Mouse (Mus musculus) embryonic facial prominence, embryonic 10.5 days (tissue): ENCODE results near the gene Atf5. TPM values are rescaled to one million over a fixed set of nuclear protein-coding genes. Genes with fewer than 3 reads are reported as not detected.
A peak's percentile ranks its signal among the peaks of the same experiment; 100 is the strongest.

ENCODE experiments used
- DNase-seq: peaks from one replicate; pipeline ENCODE4 v3.0.0-alpha.2; 2017; ENCODE audit warnings: low spot score
- H3K27ac ChIP-seq: fragments of 300-500 bp; sonication (generic); replicated peaks from 2 replicates; pipeline ENCODE4 v1.5.1; 2016; ENCODE audit warnings: mild to moderate bottlenecking
- H3K27me3 ChIP-seq: fragments of 300-500 bp; sonication (generic); replicated peaks from 2 replicates; pipeline ENCODE4 v1.6.1; 2016; ENCODE audit warnings: low read depth, mild to moderate bottlenecking; ENCODE audit not compliant: poor library complexity, severe bottlenecking
- H3K36me3 ChIP-seq: fragments of 300-500 bp; sonication (generic); replicated peaks from 2 replicates; pipeline ENCODE4 v1.6.1; 2016; ENCODE audit warnings: mild to moderate bottlenecking, moderate library complexity
- H3K4me1 ChIP-seq: fragments of 300-500 bp; sonication (generic); 2 replicates; pipeline ENCODE4 v1.6.1; 2016
- H3K4me3 ChIP-seq: fragments of 300-500 bp; sonication (generic); 2 replicates; pipeline ENCODE4 v1.5.1; 2016; ENCODE audit warnings: mild to moderate bottlenecking, moderate library complexity
- H3K9me3 ChIP-seq: fragments of 300-500 bp; sonication (generic); 2 replicates; pipeline ENCODE4 v1.6.1; 2016; ENCODE audit warnings: mild to moderate bottlenecking
- WGBS: fragments of 180-500 bp; shearing (Covaris S2); methylation state at CpG from one replicate; pipeline ENCODE4 v1.1.7; 2016; 5-methylcytosine and 5-hydroxymethylcytosine counted together
- microRNA counts: library from miRNA; unstranded; fragments of <30 nt; microRNA quantifications from one replicate; lab custom pipeline; 2017
- microRNA-seq: library from miRNA; unstranded; fragments of <30 nt; microRNA quantifications from one replicate; pipeline ENCODE4, GENCODE M21; 2017
- polyA plus RNA-seq: library from polyadenylated mRNA; unstranded; fragments of >200 nt; fragmentation: Nextera tagmentation; extraction: Ambion mirVana; gene quantifications from 2 replicates; pipeline ENCODE4 v1.2.1, GENCODE M21; 2016

Atf5 gene
- polyA plus RNA-seq, 1 experiment from 2014 or later: 3.6 TPM

GRCm38 (mm10) chr7:44776849-44777498 is 39.5 kb downstream of the Atf5 start:
- Histone ChIP-seq H3K27me3 (no peaks in the 10 kb centered on the region), H3K36me3 (peaks cover 56% of the 10 kb centered on the region), H3K9me3 (no peaks in the 10 kb centered on the region), H3K4me3 (no peak overlapping the region), H3K27ac (no peak overlapping the region), H3K4me1 (no peaks in the 10 kb centered on the region)
- 86% methylated on average over 9 of the region's 9 CpGs for WGBS
- DNase-seq: no peak

GRCm38 (mm10) chr7:44772591-44773204 is 43.8 kb downstream of the Atf5 start:
- 89% methylated on average over 8 of the region's 8 CpGs for WGBS
- Histone ChIP-seq H3K36me3 (peaks cover 81% of the 10 kb centered on the region), H3K4me3 (no peak overlapping the region), H3K27me3 (no peaks in the 10 kb centered on the region), H3K9me3 (no peaks in the 10 kb centered on the region), H3K4me1 (no peaks in the 10 kb centered on the region), H3K27ac (no peak overlapping the region)
- no peak for DNase-seq

- DNase-seq: peak; percentile 85
- no peak overlapping the region for H3K4me3 ChIP-seq
- no peak overlapping the region for H3K27ac ChIP-seq
- H3K27me3 ChIP-seq: no peaks in the 10 kb centered on the region
- 13% methylated on average over 6 of the region's 6 CpGs for WGBS
- H3K36me3 ChIP-seq: peaks cover 84% of the 10 kb centered on the region
- H3K4me1 ChIP-seq: no peaks in the 10 kb centered on the region
- no peaks in the 10 kb centered on the region for H3K9me3 ChIP-seq
These were observed 46.3 kb downstream of the Atf5 start for GRCm38 (mm10) chr7:44770046-44770578.

GRCm38 (mm10) chr7:44768129-44768528 is 48.3 kb downstream of the Atf5 start:
- Histone ChIP-seq H3K4me1 (no peaks in the 10 kb centered on the region), H3K27ac (no peak overlapping the region), H3K4me3 (no peak overlapping the region), H3K36me3 (peaks cover 85% of the 10 kb centered on the region), H3K9me3 (no peaks in the 10 kb centered on the region), H3K27me3 (no peaks in the 10 kb centered on the region)
- no peak for DNase-seq
- WGBS: 82% methylated on average over 5 of the region's 5 CpGs

MicroRNAs encoded within 50 kb of the gene (microRNA counts, 519-probe panel; counts per million panel counts)
- microRNA mmu-miR-707 (lab: Ali Mortazavi, UCI): 188 counts per million, percentile 57 among the panel's probes with 10 or more counts

Small RNA genes lying within 50 kb of the gene (microRNA-seq; reads per million reads assigned to microRNA genes)
- not detected for gene Mir707

Other genes starting within 250 kb of the Atf5 start
- gene Napsa, start 244.3 kb downstream of the Atf5 start, polyA plus RNA-seq: 0.78 and 0.88 TPM in 2 replicates
- gene Kcnc3, start 226.0 kb downstream of the Atf5 start, polyA plus RNA-seq: 0.44 and 0.63 TPM in 2 replicates
- gene Myh14, start 145.8 kb downstream of the Atf5 start, polyA plus RNA-seq: 2.7 and 4.3 TPM in 2 replicates
- gene Izumo2, start 107.9 kb downstream of the Atf5 start, polyA plus RNA-seq: not detected in 2 replicates
- 37.5 and 39.3 TPM in 2 replicates for gene Vrk3, start 68.2 kb downstream of the Atf5 start, polyA plus RNA-seq
- gene Zfp473, start 65.6 kb downstream of the Atf5 start, polyA plus RNA-seq: 3.6 and 4.2 TPM in 2 replicates
- gene Nup62, start 570 bp downstream of the Atf5 start, polyA plus RNA-seq: 169 and 173 TPM in 2 replicates
- 1.0 and 1.5 TPM in 2 replicates for gene Il4i1, start 271 bp downstream of the Atf5 start, polyA plus RNA-seq
- 92.2 and 95.4 TPM in 2 replicates for gene Akt1s1, start 32.3 kb upstream of the Atf5 start, polyA plus RNA-seq
- 77.2 and 82.7 TPM in 2 replicates for gene Tbc1d17, start 32.4 kb upstream of the Atf5 start, polyA plus RNA-seq
- gene Pnkp, start 40.5 kb upstream of the Atf5 start, polyA plus RNA-seq: 34.4 and 36.3 TPM in 2 replicates
- 514 and 525 TPM in 2 replicates for gene Ptov1, start 53.1 kb upstream of the Atf5 start, polyA plus RNA-seq
- 135 and 146 TPM in 2 replicates for gene Med25, start 76.1 kb upstream of the Atf5 start, polyA plus RNA-seq
- gene Fuz, start 79.4 kb upstream of the Atf5 start, polyA plus RNA-seq: 17.6 and 20.1 TPM in 2 replicates
- gene Ap2a1, start 112.8 kb upstream of the Atf5 start, polyA plus RNA-seq: 75.1 and 77.1 TPM in 2 replicates
- 0.14 and 0.30 TPM in 2 replicates for gene Tsks, start 126.5 kb upstream of the Atf5 start, polyA plus RNA-seq
- gene Cpt1c, start 158.2 kb upstream of the Atf5 start, polyA plus RNA-seq: 18.5 and 18.8 TPM in 2 replicates
- gene Prmt1, start 169.9 kb upstream of the Atf5 start, polyA plus RNA-seq: 968 and 991 TPM in 2 replicates
- 70.3 and 77.5 TPM in 2 replicates for gene Irf3, start 181.0 kb upstream of the Atf5 start, polyA plus RNA-seq
- gene Bcl2l12, start 182.1 kb upstream of the Atf5 start, polyA plus RNA-seq: 87.0 and 90.7 TPM in 2 replicates
- gene Scaf1, start 199.7 kb upstream of the Atf5 start, polyA plus RNA-seq: 46.2 and 47.9 TPM in 2 replicates
- 18.8 and 20.3 TPM in 2 replicates for gene Rras, start 201.3 kb upstream of the Atf5 start, polyA plus RNA-seq
- gene Prr12, start 236.2 kb upstream of the Atf5 start, polyA plus RNA-seq: 13.4 and 14.9 TPM in 2 replicates
- gene Nosip, start 245.8 kb upstream of the Atf5 start, polyA plus RNA-seq: 70.8 and 74.7 TPM in 2 replicates
- gene Prrg2, start 246.0 kb upstream of the Atf5 start, polyA plus RNA-seq: 23.3 and 24.4 TPM in 2 replicates